Mouse (Mus musculus) cortical plate, adult 2 months (tissue): ENCODE results near the gene Foxn1.

Source experiments
- CTCF ChIP-seq: fragments of 200-500 bp; IDR thresholded peaks from 2 replicates; pipeline ENCODE4 v1.5.1; 2011; ENCODE audit warnings: mild to moderate bottlenecking, control low read depth, low read length; ENCODE audit not compliant: insufficient read depth; ENCODE audit errors: extremely low read depth
- POLR2A ChIP-seq: fragments of 200-500 bp; IDR thresholded peaks from 2 replicates; pipeline ENCODE4 v1.6.1; 2011; ENCODE audit warnings: mild to moderate bottlenecking, low read length, control low read depth; ENCODE audit not compliant: insufficient read depth; ENCODE audit errors: extremely low read depth

GRCm38 (mm10) chr11:78435776-78436349 lies 49.5 kb upstream of the Foxn1 start:
- TF ChIP-seq CTCF: 0 out of 2 replicates have a peak, but pooled peaks have one; percentile 15
- TF ChIP-seq POLR2A: no peak
